Mouse (Mus musculus) B cell, adult 62 days (primary cell): ENCODE measurements around the gene Vmn1r184. TPM values are rescaled to one million over a fixed set of nuclear protein-coding genes. Genes with fewer than 3 reads are reported as not detected.

Experiments
- total RNA-seq: library from RNA; stranded (reverse); gene quantifications from 4 replicates; pipeline ENCODE4 v1.2.4, GENCODE M21; 2023

Gene Vmn1r184
- not detected in 4 replicates for total RNA-seq

DNA sequence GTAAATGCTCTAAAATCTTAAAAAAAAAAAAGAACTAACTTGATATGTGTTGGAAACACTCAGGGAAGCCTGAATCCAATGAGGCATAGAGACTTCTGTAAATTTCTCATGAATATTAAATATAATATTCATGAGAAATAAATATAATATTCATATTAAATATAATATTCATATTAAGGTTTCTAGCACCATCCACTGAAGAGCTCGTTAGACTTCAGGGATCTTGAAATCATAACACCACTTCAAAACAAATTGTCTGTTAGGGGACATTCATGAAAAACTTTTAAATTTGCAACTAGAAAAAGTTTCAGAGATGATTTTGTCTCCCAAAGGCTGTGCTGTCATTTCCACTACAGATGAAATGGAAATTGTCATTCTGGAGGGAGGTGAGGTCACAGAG, at the start of gene Vmn1r184:
Gene Vmn1r184, plus strand, starts transcription at position 301 of the 400 bp plus-strand sequence.

GRCm38 (mm10) chr7:26306926-26307325, 46.8 kb downstream of the Vmn1r184 start, which contains the start of gene Cyp2a4:
Gene Cyp2a4, plus strand, starts transcription at chr7:26307169.

Other genes with a start within 250 kb of the Vmn1r184 start
- not detected in 4 replicates for gene Cyp2b13, start 198.8 kb upstream of the Vmn1r184 start, total RNA-seq
- gene Cyp2b9, start 86.9 kb upstream of the Vmn1r184 start, total RNA-seq, result not detected in 4 replicates
- not detected in 4 replicates for gene Cyp2a4, start 46.8 kb downstream of the Vmn1r184 start, total RNA-seq
- not detected in 4 replicates for gene Nlrp9c, start 143.4 kb downstream of the Vmn1r184 start, total RNA-seq
- not detected in 4 replicates for gene Nlrp4a, start 174.8 kb downstream of the Vmn1r184 start, total RNA-seq